Mouse (Mus musculus) midbrain, embryonic 16.5 days (tissue): Measurements from ENCODE around the gene Taf5l. TPM values are rescaled to one million over a fixed set of nuclear protein-coding genes. Genes with fewer than 3 reads are reported as not detected.
"Not testable (repeated sequence)": the region's sequence is repeated elsewhere in the genome, so short reads cannot be mapped to it uniquely, and the experiment has no call there.

Experiments
- ATAC-seq: fragments of 200-750 bp; cut with Nextera tagmentation; 2 replicates; pipeline ENCODE4 v1.8.0; 2017; ENCODE audit warnings: moderate TSS enrichment
- H3K27ac ChIP-seq: fragments of 300-500 bp; sonication (generic); 2 replicates; pipeline ENCODE4 v1.5.1; 2014; ENCODE audit warnings: mild to moderate bottlenecking, low read length, mixed read lengths
- H3K27me3 ChIP-seq: fragments of 300-500 bp; sonication (generic); 2 replicates; pipeline ENCODE4 v1.6.1; 2014; ENCODE audit warnings: low read depth, low read length, mixed read lengths; ENCODE audit not compliant: control insufficient read depth, insufficient read depth
- H3K36me3 ChIP-seq: fragments of 300-500 bp; sonication (generic); 2 replicates; pipeline ENCODE4 v1.6.1; 2014; ENCODE audit warnings: mild to moderate bottlenecking, low read length, moderate library complexity, mixed read lengths; ENCODE audit not compliant: control insufficient read depth, insufficient read depth
- H3K4me1 ChIP-seq: fragments of 300-500 bp; sonication (generic); 2 replicates; pipeline ENCODE4 v1.6.1; 2014; ENCODE audit warnings: mild to moderate bottlenecking, low read length, mixed read lengths; ENCODE audit not compliant: control insufficient read depth, insufficient read depth
- H3K4me2 ChIP-seq: fragments of 300-500 bp; sonication (generic); 2 replicates; pipeline ENCODE4 v1.6.1; 2014; ENCODE audit warnings: mild to moderate bottlenecking, low read length, mixed read lengths
- H3K4me3 ChIP-seq: fragments of 300-500 bp; sonication (generic); 2 replicates; pipeline ENCODE4 v1.5.1; 2014; ENCODE audit warnings: low read depth, mild to moderate bottlenecking, low read length, moderate library complexity, mixed read lengths
- H3K9ac ChIP-seq: fragments of 300-500 bp; sonication (generic); 2 replicates; pipeline ENCODE4 v1.6.1; 2014; ENCODE audit warnings: low read depth, low read length, mixed read lengths
- H3K9me3 ChIP-seq: fragments of 300-500 bp; sonication (generic); replicated peaks from 2 replicates; pipeline ENCODE4 v1.6.1; 2014; ENCODE audit warnings: mild to moderate bottlenecking, low read length, mixed read lengths; ENCODE audit not compliant: control insufficient read depth, poor library complexity, severe bottlenecking
- WGBS: fragments of 180-500 bp; shearing (Covaris S2); extraction: QIAGEN DNeasy Blood & Tissue Kit; methylation state at CpG from one replicate; pipeline ENCODE4 v1.1.7; 2014; 5-methylcytosine and 5-hydroxymethylcytosine counted together
- polyA plus RNA-seq: library from polyadenylated mRNA; unstranded; fragments of >200 nt; fragmentation: Nextera tagmentation; extraction: Ambion mirVana; gene quantifications from 2 replicates; pipeline ENCODE4 v1.2.1, GENCODE M21; 2015

Gene Taf5l
- polyA plus RNA-seq, 1 experiment from 2014 or later, result 19.4 TPM

GRCm38 (mm10) chr8:123980239-123980638 is 41.0 kb downstream of the Taf5l start:
- no peak overlapping the region for H3K27ac ChIP-seq
- no peak for ATAC-seq
- no peaks in the 10 kb centered on the region for H3K36me3 ChIP-seq
- peaks cover 22% of the 10 kb centered on the region for H3K4me1 ChIP-seq
- no peak overlapping the region for H3K9ac ChIP-seq
- H3K4me2 ChIP-seq, result no peak overlapping the region
- no peak overlapping the region for H3K4me3 ChIP-seq
- 74% methylated on average over 4 of the region's 4 CpGs for WGBS
- H3K27me3 ChIP-seq, result no peaks in the 10 kb centered on the region
- H3K9me3 ChIP-seq, result no peaks in the 10 kb centered on the region

GRCm38 (mm10) chr8:123978926-123979325 is 42.3 kb downstream of the Taf5l start:
- no peak for ATAC-seq
- peaks cover 22% of the 10 kb centered on the region for H3K4me1 ChIP-seq
- no peaks in the 10 kb centered on the region for H3K36me3 ChIP-seq
- WGBS, result 80% methylated on average over 8 of the region's 8 CpGs
- no peak overlapping the region for H3K4me3 ChIP-seq
- no peaks in the 10 kb centered on the region for H3K9me3 ChIP-seq
- no peaks in the 10 kb centered on the region for H3K27me3 ChIP-seq
- no peak overlapping the region for H3K4me2 ChIP-seq
- no peak overlapping the region for H3K27ac ChIP-seq
- no peak overlapping the region for H3K9ac ChIP-seq

- Histone ChIP-seq H3K9me3 (no peaks in the 10 kb centered on the region), H3K4me2 (no peak overlapping the region), H3K4me1 (peaks cover 19% of the 10 kb centered on the region), H3K4me3 (no peak overlapping the region), H3K36me3 (no peaks in the 10 kb centered on the region), H3K27me3 (no peaks in the 10 kb centered on the region), H3K27ac (no peak overlapping the region), H3K9ac (no peak overlapping the region)
- no peak for ATAC-seq
- WGBS, result 74% methylated on average over 14 of the region's 14 CpGs
Measured at GRCm38 (mm10) chr8:123978166-123978838, 42.9 kb downstream of the Taf5l start.

DNA sequence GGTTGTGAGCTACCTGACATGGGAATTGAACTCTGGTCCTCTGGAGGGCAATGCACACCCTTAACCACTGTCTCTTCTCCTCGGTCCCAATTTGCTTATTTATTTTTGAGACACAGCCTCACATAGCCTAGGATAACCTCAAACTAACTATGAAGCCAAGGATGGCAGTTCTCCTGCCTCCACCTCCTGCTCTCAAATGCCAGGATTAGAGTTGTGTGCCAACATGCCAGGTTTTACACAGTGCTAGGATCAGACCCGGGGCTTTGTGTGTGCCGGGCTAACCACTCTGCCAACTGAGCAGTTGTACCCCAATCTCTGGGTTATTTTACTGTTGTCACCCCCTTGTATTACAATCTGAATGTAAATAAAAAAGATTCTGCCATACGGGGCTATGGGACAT is 43.7 kb downstream of the Taf5l start:
- no peaks in the 10 kb centered on the region for H3K27me3 ChIP-seq
- WGBS, result 96% methylated on average over 4 of the region's 4 CpGs
- H3K9ac ChIP-seq, result no peak overlapping the region
- no peak overlapping the region for H3K4me2 ChIP-seq
- peaks cover 18% of the 10 kb centered on the region for H3K4me1 ChIP-seq
- H3K9me3 ChIP-seq, result no peaks in the 10 kb centered on the region
- no peak overlapping the region for H3K4me3 ChIP-seq
- no peak overlapping the region for H3K27ac ChIP-seq
- H3K36me3 ChIP-seq, result no peaks in the 10 kb centered on the region
- no peak for ATAC-seq

DNA sequence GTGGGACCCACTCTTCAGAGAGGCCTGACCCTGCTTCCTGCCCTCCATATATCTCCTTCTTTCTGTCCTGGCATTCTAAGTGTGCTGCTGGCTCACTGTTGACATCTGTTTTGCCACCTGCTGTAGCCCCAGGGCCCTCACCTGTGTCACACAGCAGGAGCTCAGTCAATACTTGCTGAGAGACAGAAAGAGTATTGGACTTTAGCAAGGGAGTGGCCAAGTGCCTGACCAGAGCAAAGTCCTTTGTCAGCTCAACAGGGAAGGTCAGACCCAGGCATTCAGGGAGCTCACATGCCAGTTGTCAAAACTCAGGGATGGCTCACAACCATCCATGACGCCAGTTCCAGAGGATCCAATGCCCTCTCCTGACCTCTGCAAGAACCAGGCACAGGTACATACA is 47.7 kb downstream of the Taf5l start:
- H3K4me3 ChIP-seq, result no peak overlapping the region
- no peak overlapping the region for H3K27ac ChIP-seq
- H3K4me2 ChIP-seq, result no peak overlapping the region
- WGBS, result 88% methylated on average over 1 of the region's 1 CpGs
- ATAC-seq, result no peak
- no peaks in the 10 kb centered on the region for H3K4me1 ChIP-seq
- no peaks in the 10 kb centered on the region for H3K27me3 ChIP-seq
- H3K9ac ChIP-seq, result no peak overlapping the region
- 0 out of 2 replicates have a peak, but pooled peaks cover 7% of the 10 kb centered on the region for H3K36me3 ChIP-seq
- no peaks in the 10 kb centered on the region for H3K9me3 ChIP-seq

DNA sequence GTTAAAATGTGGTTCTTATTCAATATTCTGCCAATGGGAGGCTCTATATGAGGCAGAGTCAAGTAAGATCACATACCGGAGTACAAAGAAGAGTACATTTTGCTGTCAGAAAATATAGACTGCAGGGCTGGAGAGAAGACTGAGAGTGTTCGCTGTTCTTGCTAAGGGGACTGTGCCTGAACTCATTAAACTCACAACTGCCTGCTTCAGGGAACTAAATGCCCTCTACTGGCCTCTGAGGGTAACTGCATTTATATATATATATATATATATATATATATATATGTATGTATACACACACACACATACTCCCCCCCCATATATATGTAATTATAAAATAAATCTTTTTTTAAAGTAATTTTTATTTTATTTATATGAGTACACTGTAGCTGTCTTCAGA is 54.3 kb downstream of the Taf5l start:
- 54% methylated on average over 2 of the region's 2 CpGs for WGBS
- ATAC-seq, result no peak
- H3K4me1 ChIP-seq, result no peaks in the 10 kb centered on the region
- no peak overlapping the region for H3K9ac ChIP-seq
- no peaks in the 10 kb centered on the region for H3K27me3 ChIP-seq
- peaks cover 27% of the 10 kb centered on the region for H3K36me3 ChIP-seq
- no peak overlapping the region for H3K27ac ChIP-seq
- H3K4me2 ChIP-seq, result no peak overlapping the region
- H3K4me3 ChIP-seq, result no peak overlapping the region
- H3K9me3 ChIP-seq, result no peaks in the 10 kb centered on the region

- H3K4me3 ChIP-seq, result no peak overlapping the region
- no peaks in the 10 kb centered on the region for H3K9me3 ChIP-seq
- H3K4me1 ChIP-seq, result no peaks in the 10 kb centered on the region
- no peak overlapping the region for H3K27ac ChIP-seq
- WGBS, result 75% methylated on average over 1 of the region's 1 CpGs
- no peak overlapping the region for H3K4me2 ChIP-seq
- H3K9ac ChIP-seq, result no peak overlapping the region
- no peak for ATAC-seq
- no peaks in the 10 kb centered on the region for H3K27me3 ChIP-seq
- peaks cover 38% of the 10 kb centered on the region for H3K36me3 ChIP-seq
Measured at GRCm38 (mm10) chr8:123961371-123961770, 59.8 kb downstream of the Taf5l start.

DNA sequence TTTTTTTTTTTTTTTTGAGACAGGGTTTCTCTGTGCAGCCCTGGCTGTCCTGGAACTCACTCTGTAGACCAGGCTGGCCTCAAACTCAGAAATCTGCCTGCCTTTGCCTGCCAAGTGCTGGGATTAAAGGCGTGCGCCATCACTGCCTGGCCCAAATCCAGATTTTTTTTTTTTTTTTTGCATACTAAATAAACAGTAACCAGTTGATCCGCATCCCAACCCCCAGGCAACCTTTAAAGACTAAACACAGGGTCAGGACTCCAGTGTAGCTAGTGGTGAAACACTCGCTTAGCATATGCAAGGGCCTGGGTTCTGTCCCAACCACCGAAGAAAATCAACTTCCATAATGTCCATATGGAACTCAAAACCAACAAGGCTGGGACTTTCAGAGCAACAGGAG is 60.6 kb downstream of the Taf5l start:
- 73% methylated on average over 5 of the region's 5 CpGs for WGBS
- H3K27ac ChIP-seq, H3K4me1 ChIP-seq, ATAC-seq, H3K4me2 ChIP-seq, H3K27me3 ChIP-seq, H3K4me3 ChIP-seq, H3K9ac ChIP-seq, H3K9me3 ChIP-seq: not testable (repeated sequence)
- H3K36me3 ChIP-seq, result peaks cover 40% of the 10 kb centered on the region

DNA sequence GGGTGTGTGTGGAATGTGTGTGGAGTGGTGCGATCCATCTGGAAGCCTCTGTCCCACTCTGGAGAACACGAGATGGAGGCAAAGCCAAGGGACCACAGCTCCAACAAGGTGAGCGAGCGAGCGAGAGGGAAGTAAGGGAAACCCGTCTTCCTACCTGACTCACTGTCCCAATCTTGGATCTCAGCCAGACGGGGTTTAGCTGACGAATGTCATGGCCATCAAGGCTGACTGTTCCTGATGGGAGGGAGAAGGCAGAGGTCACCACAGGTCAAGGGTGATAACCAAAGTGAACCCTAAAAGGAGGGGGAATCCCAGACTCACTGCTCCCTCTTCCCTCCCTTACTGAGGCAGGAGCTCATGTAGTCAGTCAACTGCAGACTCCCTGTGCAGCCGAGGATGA is 61.1 kb downstream of the Taf5l start:
- no peaks in the 10 kb centered on the region for H3K9me3 ChIP-seq
- no peaks in the 10 kb centered on the region for H3K27me3 ChIP-seq
- no peak overlapping the region for H3K9ac ChIP-seq
- WGBS, result 87% methylated on average over 9 of the region's 9 CpGs
- ATAC-seq, result no peak
- no peak overlapping the region for H3K4me2 ChIP-seq
- no peak overlapping the region for H3K4me3 ChIP-seq
- H3K36me3 ChIP-seq, result peaks cover 40% of the 10 kb centered on the region
- no peak overlapping the region for H3K27ac ChIP-seq
- no peaks in the 10 kb centered on the region for H3K4me1 ChIP-seq
